Mouse (Mus musculus) forebrain, postnatal 0 days (tissue): ENCODE data around the gene St13. TPM values are rescaled to one million over a fixed set of nuclear protein-coding genes. Genes with fewer than 3 reads are reported as not detected.
A peak's percentile ranks its signal among the peaks of the same experiment; 100 is the strongest.

Experiments used
- ATAC-seq: fragments of 200-750 bp; cut with Nextera tagmentation; 2 replicates; pipeline ENCODE4 v1.8.0; 2017; ENCODE audit warnings: mild to moderate bottlenecking, moderate library complexity
- DNase-seq: peaks from one replicate; pipeline ENCODE4 v3.0.0-alpha.2; 2015
- H3K27ac ChIP-seq: fragments of 300-500 bp; sonication (generic); 2 replicates; pipeline ENCODE4 v1.5.1; 2014; ENCODE audit warnings: low read depth, mild to moderate bottlenecking, antibody characterized with exemption, low read length, moderate library complexity, mixed read lengths
- H3K27me3 ChIP-seq: fragments of 300-500 bp; sonication (generic); 2 replicates; pipeline ENCODE4 v1.6.1; 2014; ENCODE audit warnings: mild to moderate bottlenecking, low read length, mixed read lengths; ENCODE audit not compliant: insufficient read depth
- H3K36me3 ChIP-seq: fragments of 300-500 bp; sonication (generic); 2 replicates; pipeline ENCODE4 v1.6.1; 2014; ENCODE audit warnings: mild to moderate bottlenecking, moderate library complexity; ENCODE audit not compliant: insufficient read depth
- H3K4me1 ChIP-seq: fragments of 300-500 bp; sonication (generic); 2 replicates; pipeline ENCODE4 v1.6.1; 2014; ENCODE audit warnings: antibody characterized with exemption; ENCODE audit not compliant: insufficient read depth
- H3K4me2 ChIP-seq: fragments of 300-500 bp; sonication (generic); 2 replicates; pipeline ENCODE4 v1.6.1; 2014; ENCODE audit warnings: low read depth, mild to moderate bottlenecking, moderate library complexity
- H3K4me3 ChIP-seq: fragments of 300-500 bp; sonication (generic); 2 replicates; pipeline ENCODE4 v1.5.1; 2014; ENCODE audit warnings: low read depth, low read length, mixed read lengths
- H3K9ac ChIP-seq: fragments of 300-500 bp; sonication (generic); 2 replicates; pipeline ENCODE4 v1.6.1; 2014; ENCODE audit warnings: mild to moderate bottlenecking
- H3K9me3 ChIP-seq: fragments of 300-500 bp; sonication (generic); 2 replicates; pipeline ENCODE4 v1.6.1; 2016; ENCODE audit warnings: low read length
- CTCF ChIP-seq: sonication (generic); IDR thresholded peaks from 2 replicates; pipeline ENCODE4 v1.5.1; 2016; ENCODE audit warnings: antibody characterized with exemption, control low read depth, low read depth
- WGBS: fragments of 180-500 bp; shearing (Covaris S2); extraction: QIAGEN DNeasy Blood & Tissue Kit; methylation state at CpG from one replicate; pipeline ENCODE4 v1.1.7; 2014; 5-methylcytosine and 5-hydroxymethylcytosine counted together
- polyA plus RNA-seq: library from polyadenylated mRNA; unstranded; fragments of >200 nt; fragmentation: Nextera tagmentation; extraction: Ambion mirVana; gene quantifications from 2 replicates; pipeline ENCODE4 v1.2.1, GENCODE M21; 2015
- total RNA-seq: library from RNA; depleted of rRNA; stranded (reverse); fragments of >200 nt; gene quantifications from 2 replicates; pipeline ENCODE4 v1.2.3, GENCODE M21; 2014

The St13 gene
- total and polyA plus RNA-seq, 2 experiments from 2014 or later = 140 to 223 TPM

- H3K4me3 ChIP-seq = no peak overlapping the region
Observed at GRCm38 (mm10) chr15:81348366-81348765, 51.5 kb downstream of the St13 start.

GRCm38 (mm10) chr15:81347466-81347865 lies 52.4 kb downstream of the St13 start:
- 0 out of 2 replicates have a peak, but pooled peaks cover 3% of the 10 kb centered on the region for H3K36me3 ChIP-seq
- no peak overlapping the region for H3K4me3 ChIP-seq
- no peak for DNase-seq
- ATAC-seq = no peak
- no peaks in the 10 kb centered on the region for H3K4me1 ChIP-seq
- H3K27ac ChIP-seq = no peak overlapping the region
- no peak overlapping the region for H3K9ac ChIP-seq
- no peak for TF ChIP-seq CTCF
- 80% methylated on average over 2 of the region's 2 CpGs for WGBS
- no peaks in the 10 kb centered on the region for H3K27me3 ChIP-seq
- H3K9me3 ChIP-seq = no peaks in the 10 kb centered on the region
- no peak overlapping the region for H3K4me2 ChIP-seq

More at GRCm38 (mm10) chr15:81348366-81348765, 51.5 kb downstream of the St13 start:
- no peaks in the 10 kb centered on the region for H3K9me3 ChIP-seq
- 0 out of 2 replicates have a peak, but pooled peaks cover 3% of the 10 kb centered on the region for H3K36me3 ChIP-seq
- ATAC-seq (no peak), DNase-seq (no peak)
- WGBS = 78% methylated on average over 2 of the region's 2 CpGs
- no peaks in the 10 kb centered on the region for H3K4me1 ChIP-seq
- no peak overlapping the region for H3K4me2 ChIP-seq
- H3K9ac ChIP-seq = no peak overlapping the region
- no peaks in the 10 kb centered on the region for H3K27me3 ChIP-seq
- TF ChIP-seq CTCF = no peak
- no peak overlapping the region for H3K27ac ChIP-seq

- no peak for TF ChIP-seq CTCF
- ATAC-seq (no peak), DNase-seq (no peak)
- Histone ChIP-seq H3K27ac (no peak overlapping the region), H3K9me3 (no peaks in the 10 kb centered on the region), H3K4me3 (no peak overlapping the region), H3K4me1 (no peaks in the 10 kb centered on the region), H3K27me3 (no peaks in the 10 kb centered on the region), H3K9ac (no peak overlapping the region), H3K4me2 (no peak overlapping the region), H3K36me3 (0 out of 2 replicates have a peak, but pooled peaks cover 11% of the 10 kb centered on the region)
- WGBS = 87% methylated on average over 2 of the region's 2 CpGs
Observed at GRCm38 (mm10) chr15:81341426-81341825, 58.5 kb downstream of the St13 start.

- H3K4me3 ChIP-seq = no peak overlapping the region
- H3K9ac ChIP-seq = no peak overlapping the region
- H3K9me3 ChIP-seq = no peaks in the 10 kb centered on the region
- H3K36me3 ChIP-seq = peaks cover 25% of the 10 kb centered on the region
- ATAC-seq (no peak), DNase-seq (no peak)
- WGBS = 96% methylated on average over 3 of the region's 3 CpGs
- no peak for TF ChIP-seq CTCF
- H3K27me3 ChIP-seq = no peaks in the 10 kb centered on the region
- H3K4me1 ChIP-seq = no peaks in the 10 kb centered on the region
- no peak overlapping the region for H3K27ac ChIP-seq
- H3K4me2 ChIP-seq = no peak overlapping the region
Observed at GRCm38 (mm10) chr15:81339158-81339557, 60.7 kb downstream of the St13 start.

- WGBS = 69% methylated on average over 5 of the region's 5 CpGs
- H3K36me3 ChIP-seq = peaks cover 36% of the 10 kb centered on the region
- DNase-seq (no peak), ATAC-seq (peak; percentile 67)
- H3K27ac ChIP-seq = peak overlapping the region; percentile 54; the same call in 1 of the 2 replicates
- H3K9ac ChIP-seq = no peak overlapping the region
- H3K27me3 ChIP-seq = no peaks in the 10 kb centered on the region
- no peak for TF ChIP-seq CTCF
- H3K4me1 ChIP-seq = no peaks in the 10 kb centered on the region
- H3K4me2 ChIP-seq = no peak overlapping the region
- no peaks in the 10 kb centered on the region for H3K9me3 ChIP-seq
- no peak overlapping the region for H3K4me3 ChIP-seq
Observed at GRCm38 (mm10) chr15:81336466-81336865, 63.4 kb downstream of the St13 start.

GRCm38 (mm10) chr15:81332517-81332916 lies 67.4 kb downstream of the St13 start:
- no peak overlapping the region for H3K4me2 ChIP-seq
- H3K36me3 ChIP-seq = peaks cover 40% of the 10 kb centered on the region
- WGBS = 97% methylated on average over 4 of the region's 4 CpGs
- ATAC-seq = no peak
- no peak for TF ChIP-seq CTCF
- H3K4me1 ChIP-seq = no peaks in the 10 kb centered on the region
- H3K4me3 ChIP-seq = no peak overlapping the region
- DNase-seq = no peak
- H3K9ac ChIP-seq = no peak overlapping the region
- H3K27me3 ChIP-seq = no peaks in the 10 kb centered on the region
- no peaks in the 10 kb centered on the region for H3K9me3 ChIP-seq
- H3K27ac ChIP-seq = no peak overlapping the region

GRCm38 (mm10) chr15:81330816-81331433 lies 69.0 kb downstream of the St13 start:
- no peak for TF ChIP-seq CTCF
- no peaks in the 10 kb centered on the region for H3K27me3 ChIP-seq
- H3K36me3 ChIP-seq = peaks cover 52% of the 10 kb centered on the region
- no peak overlapping the region for H3K27ac ChIP-seq
- no peaks in the 10 kb centered on the region for H3K9me3 ChIP-seq
- no peak overlapping the region for H3K4me3 ChIP-seq
- no peak for ATAC-seq
- H3K4me1 ChIP-seq = no peaks in the 10 kb centered on the region
- WGBS = 54% methylated on average over 3 of the region's 3 CpGs
- H3K4me2 ChIP-seq = no peak overlapping the region
- H3K9ac ChIP-seq = no peak overlapping the region
- no peak for DNase-seq
